Mouse (Mus musculus) G1E (cell line): ENCODE data around the gene Cd300lf.

Experiments used
- CTCF ChIP-seq: IDR thresholded peaks from 2 replicates; pipeline ENCODE4 v1.5.1; 2012; ENCODE audit warnings: low read depth, low read length, inconsistent platforms, mixed read lengths
- GATA1 ChIP-seq: IDR thresholded peaks from 2 replicates; pipeline ENCODE4 v1.6.1; 2012; ENCODE audit warnings: borderline replicate concordance, low read length, inconsistent platforms, mixed read lengths

- TF ChIP-seq CTCF = no peak
- TF ChIP-seq GATA1 = no peak
Observed at GRCm38 (mm10) chr11:115179881-115180280, 46.1 kb upstream of the Cd300lf start.
